Comparison of ENCODE assay signal across 8 mouse cellular contexts in genomic region chr11:19986443-19986861, GRCm38 (mm10).
DNase-seq lines count a peak whose midpoint lies in the region; ATAC-seq and TF ChIP-seq lines count a peak whose summit lies in the region.

No protein-coding gene starts in this region.

- no peaks in the 10 kb centered on the region for H3K9me3 ChIP-seq in limb, embryonic 13.5 days

- peak overlapping the region; percentile 53 for H3K4me2 ChIP-seq in limb, embryonic 13.5 days (replicated peaks)

- peak; percentile 66 for ATAC-seq in limb, embryonic 13.5 days (ENCODE audit: low FRiP score, low read depth)
- no peak for ATAC-seq in activated CD4-positive, CD25-positive, alpha-beta regulatory T cell, adult 4 months

- peak overlapping the region; percentile 72; the same call in 1 of the 2 replicates for H3K27ac ChIP-seq in limb, embryonic 13.5 days
- H3K27ac ChIP-seq in cerebellum, adult 2 months (ENCODE audit: insufficient read depth, low read length), result no peak overlapping the region

- H3K4me1 ChIP-seq in limb, embryonic 13.5 days, result peaks cover 70% of the 10 kb centered on the region
- peaks cover 27% of the 10 kb centered on the region for H3K4me1 ChIP-seq in cerebellum, adult 2 months (ENCODE audit: control insufficient read depth, insufficient read depth, low read length)

- H3K27me3 ChIP-seq in limb, embryonic 13.5 days, result no peaks in the 10 kb centered on the region
- no peaks in the 10 kb centered on the region for H3K27me3 ChIP-seq in cerebellum, adult 2 months (ENCODE audit: control insufficient read depth, insufficient read depth, low read length)

- no peak overlapping the region for H3K9ac ChIP-seq in limb, embryonic 13.5 days

- H3K4me3 ChIP-seq in limb, embryonic 13.5 days, result peak overlapping the region; percentile 10; the same call in 1 of the 2 replicates
- no peak overlapping the region for H3K4me3 ChIP-seq in cerebellum, adult 2 months (replicated peaks; ENCODE audit: insufficient read depth, low read depth, low read length)

- intact Hi-C loops in gastrocnemius, postnatal 14 days (cut with DNase I; ENCODE audit: low total_unique reads), result no loop called here

- no peaks in the 10 kb centered on the region; the same call in 1 of the 2 replicates for H3K36me3 ChIP-seq in limb, embryonic 13.5 days

- no peak for TF ChIP-seq CTCF in cerebellum, adult 2 months (IDR thresholded peaks at IDR 0.05; ENCODE audit: borderline replicate concordance, insufficient read depth, low read depth, low read length)

- WGBS in limb, embryonic 13.5 days, result 0% methylated on average over 1 of the region's 1 CpGs
- WGBS in cerebellum, adult 2 months, result 17% methylated on average over 1 of the region's 1 CpGs

- DNase-seq in gastrocnemius, postnatal 14 days, result peak; percentile 45
- no peak for DNase-seq in gastrocnemius, adult 8-10 months (ENCODE audit: low spot score in 2 of 2)
- DNase-seq in lung, postnatal 10 days, result peak; percentile 35
- no peak for DNase-seq in lung, postnatal 4 days
- no peak for DNase-seq in cerebellum, adult 2 months
- no peak for DNase-seq in yolk sac, embryonic 10.5 days (ENCODE audit: low spot score)

- no peak for TF ChIP-seq POLR2A in cerebellum, adult 2 months (IDR thresholded peaks at IDR 0.05; ENCODE audit: borderline replicate concordance, insufficient read depth, low read length)

Comparison
In these comparisons a context has a peak if more than half of its experiments do, and no peak if none do; other contexts are left out.
1. DNase-seq: peak in gastrocnemius, postnatal 14 days (single experiment) and lung, postnatal 10 days (single experiment); none in gastrocnemius, adult 8-10 months (0 of 2), lung, postnatal 4 days (0 of 2), cerebellum, adult 2 months (0 of 2) and yolk sac, embryonic 10.5 days (single experiment).